Mouse (Mus musculus) heart, postnatal 0 days (tissue): Measurements from ENCODE around the gene Apc2. TPM values are rescaled to one million over a fixed set of nuclear protein-coding genes. Genes with fewer than 3 reads are reported as not detected.

Experiments used
- ATAC-seq: fragments of 200-750 bp; cut with Nextera tagmentation; 2 replicates; pipeline ENCODE4 v1.8.0; 2017; ENCODE audit warnings: low read depth, moderate number of reproducible peaks, moderate library complexity; ENCODE audit not compliant: insufficient read depth
- DNase-seq: peaks from one replicate; pipeline ENCODE4 v3.0.0-alpha.2; 2016; ENCODE audit warnings: low spot score
- H3K27ac ChIP-seq: fragments of 300-500 bp; sonication (generic); 2 replicates; pipeline ENCODE4 v1.5.1; 2014; ENCODE audit warnings: low read depth, mild to moderate bottlenecking
- H3K27me3 ChIP-seq: fragments of 300-500 bp; sonication (generic); 2 replicates; pipeline ENCODE4 v1.6.1; 2014; ENCODE audit warnings: low read length, mixed read lengths; ENCODE audit not compliant: control insufficient read depth, insufficient read depth
- H3K36me3 ChIP-seq: fragments of 300-500 bp; sonication (generic); replicated peaks from 2 replicates; pipeline ENCODE4 v1.6.1; 2014; ENCODE audit warnings: low read length, mixed read lengths; ENCODE audit not compliant: control insufficient read depth, insufficient read depth
- H3K4me1 ChIP-seq: fragments of 300-500 bp; sonication (generic); 2 replicates; pipeline ENCODE4 v1.6.1; 2014; ENCODE audit warnings: antibody characterized with exemption; ENCODE audit not compliant: control insufficient read depth, insufficient read depth
- H3K4me2 ChIP-seq: fragments of 300-500 bp; sonication (generic); 2 replicates; pipeline ENCODE4 v1.6.1; 2014; ENCODE audit warnings: low read depth, mild to moderate bottlenecking, low read length, moderate library complexity
- H3K4me3 ChIP-seq: fragments of 300-500 bp; sonication (generic); 2 replicates; pipeline ENCODE4 v1.5.1; 2014; ENCODE audit warnings: low read depth, low read length
- H3K9ac ChIP-seq: fragments of 300-500 bp; sonication (generic); replicated peaks from 2 replicates; pipeline ENCODE4 v1.6.1; 2014; ENCODE audit warnings: low read depth, low read length, mixed read lengths
- H3K9me3 ChIP-seq: fragments of 300-500 bp; sonication (generic); replicated peaks from 2 replicates; pipeline ENCODE4 v1.6.1; 2016; ENCODE audit warnings: low read length; ENCODE audit not compliant: control insufficient read depth
- CTCF ChIP-seq: IDR thresholded peaks from 2 replicates; pipeline ENCODE4 v1.5.1; 2016; ENCODE audit warnings: antibody characterized with exemption, control low read depth, low read depth
- EP300 ChIP-seq: IDR thresholded peaks from 2 replicates; pipeline ENCODE4 v1.6.1; 2016; ENCODE audit warnings: antibody characterized with exemption, low read depth
- WGBS: fragments of 180-500 bp; shearing (Covaris S2); extraction: QIAGEN DNeasy Blood & Tissue Kit; methylation state at CpG from one replicate; pipeline ENCODE4 v1.1.7; 2014; 5-methylcytosine and 5-hydroxymethylcytosine counted together
- microRNA-seq: library from miRNA; unstranded; fragments of <30 nt; microRNA quantifications from one replicate; pipeline ENCODE4, GENCODE M21; 2016
- polyA plus RNA-seq: library from polyadenylated mRNA; unstranded; fragments of >200 nt; fragmentation: Nextera tagmentation; extraction: Ambion mirVana; gene quantifications from 2 replicates; pipeline ENCODE4 v1.2.1, GENCODE M21; 2015
- total RNA-seq: library from RNA; depleted of rRNA; stranded (reverse); fragments of >200 nt; gene quantifications from 2 replicates; pipeline ENCODE4 v1.2.3, GENCODE M21; 2014; ENCODE audit warnings: low replicate concordance; rRNA removed

Apc2 gene
- total and polyA plus RNA-seq, 2 experiments from 2014 or later: 0.83 to 3.4 TPM

DNA sequence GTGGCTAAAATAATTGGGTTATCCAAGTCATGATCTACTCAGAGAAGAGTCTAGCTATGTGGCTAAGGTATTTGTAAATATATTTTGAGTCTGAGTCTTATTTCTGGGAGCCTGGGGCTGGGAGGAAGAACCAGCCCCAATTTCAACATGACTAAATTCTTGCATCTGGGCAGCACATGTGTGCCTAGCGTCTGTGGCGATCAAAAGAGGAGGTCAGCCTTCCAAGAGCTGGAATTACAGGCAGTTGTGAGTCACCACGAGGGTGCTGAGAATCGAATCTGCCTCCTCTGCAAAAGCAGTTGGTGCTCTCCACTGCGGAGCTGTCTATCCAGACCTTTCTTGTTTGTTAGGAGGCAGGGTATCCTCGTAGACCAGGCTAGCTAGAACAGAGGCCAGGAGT, 70.0 kb downstream of the Apc2 start:
- WGBS: 64% methylated on average over 6 of the region's 6 CpGs
- DNase-seq (no peak), ATAC-seq (no peak)
- no peak overlapping the region for H3K9ac ChIP-seq
- peaks cover 24% of the 10 kb centered on the region for H3K27me3 ChIP-seq
- H3K4me3 ChIP-seq: no peak overlapping the region
- no peaks in the 10 kb centered on the region for H3K9me3 ChIP-seq
- no peak overlapping the region for H3K27ac ChIP-seq
- H3K4me1 ChIP-seq: no peaks in the 10 kb centered on the region
- H3K4me2 ChIP-seq: no peak overlapping the region
- TF ChIP-seq CTCF: no peak
- no peak for TF ChIP-seq EP300
- no peaks in the 10 kb centered on the region for H3K36me3 ChIP-seq

Small RNAs within 50 kb of the gene (microRNA-seq; reads per million reads assigned to microRNA genes)
- gene Mir6911: not detected

Other genes with a start within 250 kb of the Apc2 start
- 490 and 500 TPM in 2 replicates for gene Gpx4, start 248.8 kb upstream of the Apc2 start, total RNA-seq
- 874 and 900 TPM in 2 replicates for gene Gpx4, start 248.8 kb upstream of the Apc2 start, polyA plus RNA-seq
- gene Sbno2, start 190.4 kb upstream of the Apc2 start, total RNA-seq: 21.1 and 22.0 TPM in 2 replicates
- 5.9 and 6.3 TPM in 2 replicates for gene Sbno2, start 190.4 kb upstream of the Apc2 start, polyA plus RNA-seq
- gene Stk11, start 180.2 kb upstream of the Apc2 start, total RNA-seq: 40.3 and 57.4 TPM in 2 replicates
- 10.6 and 10.8 TPM in 2 replicates for gene Stk11, start 180.2 kb upstream of the Apc2 start, polyA plus RNA-seq
- gene Atp5d, start 157.3 kb upstream of the Apc2 start, total RNA-seq: 970 and 972 TPM in 2 replicates
- 1,858 and 1,876 TPM in 2 replicates for gene Atp5d, start 157.3 kb upstream of the Apc2 start, polyA plus RNA-seq
- gene Cbarp, start 155.1 kb upstream of the Apc2 start, total RNA-seq: 2.8 and 5.9 TPM in 2 replicates
- gene Cbarp, start 155.1 kb upstream of the Apc2 start, polyA plus RNA-seq: 1.0 and 1.1 TPM in 2 replicates
- 100 and 122 TPM in 2 replicates for gene Midn, start 147.7 kb upstream of the Apc2 start, total RNA-seq
- 12.4 and 15.8 TPM in 2 replicates for gene Midn, start 147.7 kb upstream of the Apc2 start, polyA plus RNA-seq
- 121 and 163 TPM in 2 replicates for gene Cirbp, start 130.0 kb upstream of the Apc2 start, total RNA-seq
- gene Cirbp, start 130.0 kb upstream of the Apc2 start, polyA plus RNA-seq: 208 and 330 TPM in 2 replicates
- gene 1600002K03Rik, start 123.0 kb upstream of the Apc2 start, total RNA-seq: 0.66 and 8.9 TPM in 2 replicates
- gene 1600002K03Rik, start 123.0 kb upstream of the Apc2 start, polyA plus RNA-seq: 4.6 and 5.7 TPM in 2 replicates
- 2.4 and 3.0 TPM in 2 replicates for gene Efna2, start 116.5 kb upstream of the Apc2 start, total RNA-seq
- gene Efna2, start 116.5 kb upstream of the Apc2 start, polyA plus RNA-seq: 3.3 and 3.7 TPM in 2 replicates
- gene Mum1, start 69.5 kb upstream of the Apc2 start, total RNA-seq: 41.4 and 59.7 TPM in 2 replicates
- 18.4 and 22.9 TPM in 2 replicates for gene Mum1, start 69.5 kb upstream of the Apc2 start, polyA plus RNA-seq
- 838 and 847 TPM in 2 replicates for gene Ndufs7, start 46.9 kb upstream of the Apc2 start, total RNA-seq
- 1,203 and 1,284 TPM in 2 replicates for gene Ndufs7, start 46.9 kb upstream of the Apc2 start, polyA plus RNA-seq
- 27.2 and 27.7 TPM in 2 replicates for gene Gamt, start 35.0 kb upstream of the Apc2 start, total RNA-seq
- 22.8 and 25.7 TPM in 2 replicates for gene Gamt, start 35.0 kb upstream of the Apc2 start, polyA plus RNA-seq
- 88.9 and 96.2 TPM in 2 replicates for gene Dazap1, start 34.5 kb upstream of the Apc2 start, total RNA-seq
- 24.8 and 30.3 TPM in 2 replicates for gene Dazap1, start 34.5 kb upstream of the Apc2 start, polyA plus RNA-seq
- 1,030 and 1,317 TPM in 2 replicates for gene Rps15, start 3.5 kb upstream of the Apc2 start, total RNA-seq
- 499 and 510 TPM in 2 replicates for gene Rps15, start 3.5 kb upstream of the Apc2 start, polyA plus RNA-seq
- gene 2310011J03Rik, start 24.6 kb downstream of the Apc2 start, total RNA-seq: 13.5 and 41.4 TPM in 2 replicates
- 35.2 and 37.4 TPM in 2 replicates for gene 2310011J03Rik, start 24.6 kb downstream of the Apc2 start, polyA plus RNA-seq
- not detected in 2 replicates for gene Pcsk4, start 33.5 kb downstream of the Apc2 start, total RNA-seq
- 2.0 and 2.1 TPM in 2 replicates for gene Pcsk4, start 33.5 kb downstream of the Apc2 start, polyA plus RNA-seq
- not detected in 2 replicates for gene Reep6, start 34.0 kb downstream of the Apc2 start, total RNA-seq
- gene Reep6, start 34.0 kb downstream of the Apc2 start, polyA plus RNA-seq: 0.85 and 1.0 TPM in 2 replicates
- 18.5 and 34.6 TPM in 2 replicates for gene Adamtsl5, start 52.4 kb downstream of the Apc2 start, total RNA-seq
- 12.6 and 14.6 TPM in 2 replicates for gene Adamtsl5, start 52.4 kb downstream of the Apc2 start, polyA plus RNA-seq
- gene Plk5, start 60.5 kb downstream of the Apc2 start, total RNA-seq: 1.7 TPM in 1 of 2 replicates, not detected in the other
- 0.05 TPM in 2 replicates for gene Plk5, start 60.5 kb downstream of the Apc2 start, polyA plus RNA-seq
- 20.0 and 26.4 TPM in 2 replicates for gene Mex3d, start 91.7 kb downstream of the Apc2 start, total RNA-seq
- gene Mex3d, start 91.7 kb downstream of the Apc2 start, polyA plus RNA-seq: 2.2 and 2.9 TPM in 2 replicates
- 35.1 and 35.3 TPM in 2 replicates for gene Mbd3, start 103.6 kb downstream of the Apc2 start, total RNA-seq
- gene Mbd3, start 103.6 kb downstream of the Apc2 start, polyA plus RNA-seq: 75.6 and 78.0 TPM in 2 replicates
- 1,589 and 2,020 TPM in 2 replicates for gene Uqcr11, start 110.9 kb downstream of the Apc2 start, total RNA-seq
- 3,128 and 3,343 TPM in 2 replicates for gene Uqcr11, start 110.9 kb downstream of the Apc2 start, polyA plus RNA-seq
- 77.8 and 91.4 TPM in 2 replicates for gene Tcf3, start 137.7 kb downstream of the Apc2 start, total RNA-seq
- gene Tcf3, start 137.7 kb downstream of the Apc2 start, polyA plus RNA-seq: 20.1 and 20.6 TPM in 2 replicates
- not detected in 2 replicates for gene Onecut3, start 198.9 kb downstream of the Apc2 start, total RNA-seq
- not detected in 2 replicates for gene Onecut3, start 198.9 kb downstream of the Apc2 start, polyA plus RNA-seq
- gene Atp8b3, start 243.1 kb downstream of the Apc2 start, total RNA-seq: not detected in 2 replicates
- gene Atp8b3, start 243.1 kb downstream of the Apc2 start, polyA plus RNA-seq: not detected in 2 replicates